Mouse (Mus musculus) CH12.LX (cell line): ENCODE data around the gene Tas2r116. TPM values are rescaled to one million over a fixed set of nuclear protein-coding genes. Genes with fewer than 3 reads are reported as not detected.

Experiments used
- DNase-seq: peaks from one replicate; pipeline ENCODE4 v3.0.0-alpha.2; 2013; ENCODE audit errors: extremely low read depth
- H3K27ac ChIP-seq: 2 replicates; pipeline ENCODE4 v1.5.1; 2012; ENCODE audit warnings: low read depth, mild to moderate bottlenecking, control low read depth, moderate library complexity; ENCODE audit not compliant: insufficient read depth
- H3K27me3 ChIP-seq: replicated peaks from 2 replicates; pipeline ENCODE3; 2012; ENCODE audit warnings: inconsistent platforms
- H3K36me3 ChIP-seq, 2 experiments: replicated peaks in 1 of 2; 2 replicates each; pipeline versions ENCODE3 to v1.6.1; 2012; ENCODE audit warnings: inconsistent platforms in 1 of 2, low read length in 1 of 2, mild to moderate bottlenecking in 1 of 2, mixed read lengths in 1 of 2, moderate library complexity in 1 of 2; ENCODE audit not compliant: control insufficient read depth in 1 of 2, insufficient read depth in 1 of 2
- H3K4me1 ChIP-seq, 2 experiments: 2 replicates each; pipeline ENCODE4 v1.6.1; 2012; ENCODE audit warnings: inconsistent platforms in 1 of 2, moderate library complexity in 1 of 2; ENCODE audit not compliant: insufficient read depth in 2 of 2, control insufficient read depth in 1 of 2
- H3K4me2 ChIP-seq: 2 replicates; pipeline ENCODE4 v1.6.1; 2012; ENCODE audit warnings: low read depth, mild to moderate bottlenecking, control low read depth; ENCODE audit not compliant: poor library complexity, insufficient read depth, severe bottlenecking
- H3K4me3 ChIP-seq, 3 experiments: fragments of 150-350 bp in 1 of 3; sonication (generic) in 1 of 3; replicated peaks in 1 of 3; 2 replicates each; pipeline versions ENCODE3 to v1.5.1; 2011 to 2012; ENCODE audit warnings: low read depth in 2 of 3, low read length in 2 of 3, mild to moderate bottlenecking in 2 of 3, moderate library complexity in 2 of 3, control low read depth in 1 of 3, improper control_type of control experiment in 1 of 3, inconsistent platforms in 1 of 3, mixed read lengths in 1 of 3; ENCODE audit not compliant: poor library complexity in 1 of 3
- H3K79me2 ChIP-seq: replicated peaks from 2 replicates; pipeline ENCODE4 v1.6.1; 2012; ENCODE audit warnings: mild to moderate bottlenecking, moderate library complexity; ENCODE audit not compliant: control insufficient read depth, poor library complexity, insufficient read depth, severe bottlenecking; ENCODE audit errors: extremely low read depth
- H3K9ac ChIP-seq: 2 replicates; pipeline ENCODE4 v1.6.1; 2012; ENCODE audit warnings: low read depth, mild to moderate bottlenecking, control low read depth, moderate library complexity; ENCODE audit not compliant: insufficient read depth
- H3K9me3 ChIP-seq: replicated peaks from 2 replicates; pipeline ENCODE3; 2012; ENCODE audit warnings: low read length, inconsistent platforms, mixed read lengths
- BHLHE40 ChIP-seq: IDR thresholded peaks from 2 replicates; pipeline ENCODE4 v1.6.1; 2011; ENCODE audit warnings: mild to moderate bottlenecking, low read depth, low read length, improper control_type of control experiment
- CHD2 ChIP-seq: IDR thresholded peaks from 2 replicates; pipeline ENCODE4 v1.6.1; 2011; ENCODE audit warnings: low read length, improper control_type of control experiment
- E2F4 ChIP-seq: IDR thresholded peaks from 2 replicates; pipeline ENCODE4 v1.6.1; 2011; ENCODE audit warnings: low read depth, low read length, improper control_type of control experiment; ENCODE audit not compliant: insufficient replicate concordance
- EP300 ChIP-seq: IDR thresholded peaks from 2 replicates; pipeline ENCODE4 v1.6.1; 2011; ENCODE audit warnings: low read length, improper control_type of control experiment
- GABPA ChIP-seq: IDR thresholded peaks from 2 replicates; pipeline ENCODE4 v1.6.1; 2012; ENCODE audit warnings: low read depth, low read length, improper control_type of control experiment, inconsistent platforms; ENCODE audit not compliant: insufficient replicate concordance
- HCFC1 ChIP-seq: IDR thresholded peaks from 2 replicates; pipeline ENCODE4 v1.6.1; 2012; ENCODE audit warnings: low read depth, mild to moderate bottlenecking, inconsistent platforms, low read length, improper control_type of control experiment
- IRF4 ChIP-seq: IDR thresholded peaks from 2 replicates; pipeline ENCODE4 v1.6.1; 2014; ENCODE audit warnings: low read depth, mild to moderate bottlenecking, inconsistent platforms, low read length, improper control_type of control experiment
- JUN ChIP-seq: IDR thresholded peaks from 2 replicates; pipeline ENCODE4 v1.6.1; 2011; ENCODE audit warnings: low read depth, mild to moderate bottlenecking, low read length, improper control_type of control experiment, moderate library complexity; ENCODE audit not compliant: insufficient read depth
- JUND ChIP-seq: conservative IDR thresholded peaks from 2 replicates; pipeline ENCODE4 v1.6.1; 2011; ENCODE audit warnings: low read depth, low read length, improper control_type of control experiment
- KAT2A ChIP-seq: IDR thresholded peaks from 2 replicates; pipeline ENCODE4 v1.6.1; 2012; ENCODE audit warnings: low read length, improper control_type of control experiment, inconsistent platforms; ENCODE audit not compliant: insufficient replicate concordance
- MAFK ChIP-seq: IDR thresholded peaks from 2 replicates; pipeline ENCODE4 v1.6.1; 2011; ENCODE audit warnings: low read length, improper control_type of control experiment; ENCODE audit not compliant: insufficient replicate concordance
- MEF2A ChIP-seq: IDR thresholded peaks from 2 replicates; pipeline ENCODE4 v1.6.1; 2014; ENCODE audit warnings: low read depth, mild to moderate bottlenecking, inconsistent platforms, low read length, improper control_type of control experiment, borderline replicate concordance
- NELFE ChIP-seq: IDR thresholded peaks from 2 replicates; pipeline ENCODE4 v1.6.1; 2011; ENCODE audit warnings: low read depth, low read length, improper control_type of control experiment
- POLR2A ChIP-seq: IDR thresholded peaks from 2 replicates; pipeline ENCODE4 v1.6.1; 2011; ENCODE audit warnings: low read depth, mild to moderate bottlenecking, improper control_type of control experiment, low read length
- USF1 ChIP-seq: IDR thresholded peaks from 2 replicates; pipeline ENCODE4 v1.6.1; 2014; ENCODE audit warnings: low read depth, mild to moderate bottlenecking, inconsistent platforms, low read length, improper control_type of control experiment
- ZC3H11A ChIP-seq: IDR thresholded peaks from 2 replicates; pipeline ENCODE4 v1.6.1; 2012; ENCODE audit warnings: low read depth, mild to moderate bottlenecking, inconsistent platforms, low read length, improper control_type of control experiment
- ZNF384 ChIP-seq: IDR thresholded peaks from 2 replicates; pipeline ENCODE4 v1.6.1; 2012; ENCODE audit warnings: low read depth, low read length, improper control_type of control experiment, inconsistent platforms
- dilution Hi-C: fragments of 300-500 bp; cut with MboI; formaldehyde crosslinking; loops from 2 replicates; pipeline ENCODE4 v1.14.3; 2020; ENCODE audit warnings: low sequenced_read_pairs; ENCODE audit not compliant: extremely low pct_unique_long_range_greater_than_20kb, extremely low pct_ligation_motif_present
- in situ Hi-C: fragments of 300-500 bp; cut with MboI; formaldehyde crosslinking; loops from 3 replicates; pipeline ENCODE4 v1.14.3; 2019; ENCODE audit warnings: low sequenced_read_pairs, low pct_ligation_motif_present, low pct_unique_long_range_greater_than_20kb, mixed read lengths
- polyA plus RNA-seq: library from polyadenylated mRNA; unstranded; fragments of >175 nt; gene quantifications from 2 replicates; pipeline ENCODE4 v1.2.1, GENCODE M21; 2012; ENCODE audit warnings: low read depth; ENCODE audit not compliant: insufficient read length
- total RNA-seq, 2 experiments: library from RNA; depleted of rRNA; stranded (reverse); fragments of 300-350 nt in 1 of 2; fragments of >200 nt in 1 of 2; gene quantifications; 2 replicates each; pipeline ENCODE4 v1.2.3; 2012 to 2014

Gene Tas2r116
- total and polyA plus RNA-seq, 3 experiments: not detected

- Histone ChIP-seq H3K9me3 (no peaks in the 10 kb centered on the region), H3K36me3 (no peaks in the 10 kb centered on the region), H3K4me2 (no peak within 1 kb of the TSS), H3K27me3 (no peaks in the 10 kb centered on the region)
- in situ Hi-C loops: no loop called here
- no peak for TF ChIP-seq MEF2A
- no peak for TF ChIP-seq EP300
- no peak for TF ChIP-seq POLR2A
- TF ChIP-seq JUND: no peak
- TF ChIP-seq IRF4: no peak
- TF ChIP-seq CHD2: no peak
- no peak for TF ChIP-seq USF1
- TF ChIP-seq, all 38 proteins: peak for 0
- dilution Hi-C loops: no loop called here
- Histone ChIP-seq H3K27ac (no peak within 1 kb of the TSS), H3K4me3 (no peak within 1 kb of the TSS), H3K4me1 (no peaks in the 10 kb centered on the region), H3K79me2 (no peaks in the 10 kb centered on the region), H3K9ac (no peak within 1 kb of the TSS)
- no peak for DNase-seq
These were observed 12.5 kb downstream of the Tas2r116 start, which contains the start of gene Tas2r110 for GRCm38 (mm10) chr6:132867708-132868107. Gene Tas2r110, plus strand, starts transcription at chr6:132868008.

GRCm38 (mm10) chr6:132892711-132893110, 37.5 kb downstream of the Tas2r116 start, which contains the start of gene Tas2r113:
Gene Tas2r113, plus strand, starts transcription at chr6:132893011.
- no peak for DNase-seq
- no peak within 1 kb of the TSS for H3K4me2 ChIP-seq
- TF ChIP-seq E2F4 (no peak), USF1 (no peak), MEF2A (no peak), KAT2A (no peak), GABPA (no peak), NELFE (no peak), IRF4 (no peak), HCFC1 (no peak), JUN (no peak), BHLHE40 (no peak), MAFK (no peak), ZNF384 (no peak), ZC3H11A (no peak), POLR2A (no peak)
- H3K9ac ChIP-seq: no peak within 1 kb of the TSS
- H3K36me3 ChIP-seq: no peaks in the 10 kb centered on the region
- no peak within 1 kb of the TSS for H3K27ac ChIP-seq
- H3K9me3 ChIP-seq: peaks cover 11% of the 10 kb centered on the region
- H3K4me3 ChIP-seq: no peak within 1 kb of the TSS
- dilution Hi-C loops (no loop called here), in situ Hi-C loops (no loop called here)
- no peaks in the 10 kb centered on the region for H3K79me2 ChIP-seq
- no peaks in the 10 kb centered on the region for H3K4me1 ChIP-seq
- H3K27me3 ChIP-seq: no peaks in the 10 kb centered on the region

Other genes with a start within 250 kb of the Tas2r116 start
- gene A630073D07Rik, start 203.9 kb upstream of the Tas2r116 start, total RNA-seq (2012; rRNA removed): not detected in 2 replicates
- not detected in 2 replicates for gene A630073D07Rik, start 203.9 kb upstream of the Tas2r116 start, total RNA-seq (2014; rRNA removed)
- not detected in 2 replicates for gene A630073D07Rik, start 203.9 kb upstream of the Tas2r116 start, polyA plus RNA-seq
- not detected in 2 replicates for gene Tas2r120, start 198.5 kb upstream of the Tas2r116 start, total RNA-seq (2012; rRNA removed)
- not detected in 2 replicates for gene Tas2r120, start 198.5 kb upstream of the Tas2r116 start, total RNA-seq (2014; rRNA removed)
- gene Tas2r120, start 198.5 kb upstream of the Tas2r116 start, polyA plus RNA-seq: not detected in 2 replicates
- not detected in 2 replicates for gene Tas2r121, start 154.4 kb upstream of the Tas2r116 start, total RNA-seq (2012; rRNA removed)
- not detected in 2 replicates for gene Tas2r121, start 154.4 kb upstream of the Tas2r116 start, total RNA-seq (2014; rRNA removed)
- gene Tas2r121, start 154.4 kb upstream of the Tas2r116 start, polyA plus RNA-seq: not detected in 2 replicates
- not detected in 2 replicates for gene Tas2r122, start 143.5 kb upstream of the Tas2r116 start, total RNA-seq (2012; rRNA removed)
- not detected in 2 replicates for gene Tas2r122, start 143.5 kb upstream of the Tas2r116 start, total RNA-seq (2014; rRNA removed)
- gene Tas2r122, start 143.5 kb upstream of the Tas2r116 start, polyA plus RNA-seq: not detected in 2 replicates
- not detected in 2 replicates for gene Tas2r115, start 117.4 kb upstream of the Tas2r116 start, total RNA-seq (2012; rRNA removed)
- gene Tas2r115, start 117.4 kb upstream of the Tas2r116 start, total RNA-seq (2014; rRNA removed): not detected in 2 replicates
- not detected in 2 replicates for gene Tas2r115, start 117.4 kb upstream of the Tas2r116 start, polyA plus RNA-seq
- gene Tas2r124, start 100.7 kb upstream of the Tas2r116 start, total RNA-seq (2012; rRNA removed): not detected in 2 replicates
- gene Tas2r124, start 100.7 kb upstream of the Tas2r116 start, total RNA-seq (2014; rRNA removed): not detected in 2 replicates
- not detected in 2 replicates for gene Tas2r124, start 100.7 kb upstream of the Tas2r116 start, polyA plus RNA-seq
- gene Tas2r102, start 93.3 kb upstream of the Tas2r116 start, total RNA-seq (2012; rRNA removed): not detected in 2 replicates
- not detected in 2 replicates for gene Tas2r102, start 93.3 kb upstream of the Tas2r116 start, total RNA-seq (2014; rRNA removed)
- gene Tas2r102, start 93.3 kb upstream of the Tas2r116 start, polyA plus RNA-seq: not detected in 2 replicates
- not detected in 2 replicates for gene Tas2r136, start 77.3 kb upstream of the Tas2r116 start, total RNA-seq (2012; rRNA removed)
- gene Tas2r136, start 77.3 kb upstream of the Tas2r116 start, total RNA-seq (2014; rRNA removed): not detected in 2 replicates
- not detected in 2 replicates for gene Tas2r136, start 77.3 kb upstream of the Tas2r116 start, polyA plus RNA-seq
- gene Tas2r117, start 52.6 kb upstream of the Tas2r116 start, total RNA-seq (2012; rRNA removed): not detected in 2 replicates
- gene Tas2r117, start 52.6 kb upstream of the Tas2r116 start, total RNA-seq (2014; rRNA removed): not detected in 2 replicates
- gene Tas2r117, start 52.6 kb upstream of the Tas2r116 start, polyA plus RNA-seq: not detected in 2 replicates
- not detected in 2 replicates for gene Tas2r123, start 8.3 kb upstream of the Tas2r116 start, total RNA-seq (2012; rRNA removed)
- gene Tas2r123, start 8.3 kb upstream of the Tas2r116 start, total RNA-seq (2014; rRNA removed): not detected in 2 replicates
- not detected in 2 replicates for gene Tas2r123, start 8.3 kb upstream of the Tas2r116 start, polyA plus RNA-seq
- gene Tas2r110, start 12.6 kb downstream of the Tas2r116 start, total RNA-seq (2012; rRNA removed): not detected in 2 replicates
- gene Tas2r110, start 12.6 kb downstream of the Tas2r116 start, total RNA-seq (2014; rRNA removed): not detected in 2 replicates
- gene Tas2r110, start 12.6 kb downstream of the Tas2r116 start, polyA plus RNA-seq: not detected in 2 replicates
- gene Tas2r113, start 37.6 kb downstream of the Tas2r116 start, total RNA-seq (2012; rRNA removed): not detected in 2 replicates
- not detected in 2 replicates for gene Tas2r113, start 37.6 kb downstream of the Tas2r116 start, total RNA-seq (2014; rRNA removed)
- not detected in 2 replicates for gene Tas2r113, start 37.6 kb downstream of the Tas2r116 start, polyA plus RNA-seq
- gene Tas2r125, start 54.2 kb downstream of the Tas2r116 start, total RNA-seq (2012; rRNA removed): not detected in 2 replicates
- not detected in 2 replicates for gene Tas2r125, start 54.2 kb downstream of the Tas2r116 start, total RNA-seq (2014; rRNA removed)
- not detected in 2 replicates for gene Tas2r125, start 54.2 kb downstream of the Tas2r116 start, polyA plus RNA-seq
- gene Tas2r129, start 95.7 kb downstream of the Tas2r116 start, total RNA-seq (2012; rRNA removed): not detected in 2 replicates
- gene Tas2r129, start 95.7 kb downstream of the Tas2r116 start, total RNA-seq (2014; rRNA removed): not detected in 2 replicates
- not detected in 2 replicates for gene Tas2r129, start 95.7 kb downstream of the Tas2r116 start, polyA plus RNA-seq
- not detected in 2 replicates for gene Tas2r131, start 102.5 kb downstream of the Tas2r116 start, total RNA-seq (2012; rRNA removed)
- not detected in 2 replicates for gene Tas2r131, start 102.5 kb downstream of the Tas2r116 start, total RNA-seq (2014; rRNA removed)
- gene Tas2r131, start 102.5 kb downstream of the Tas2r116 start, polyA plus RNA-seq: not detected in 2 replicates
- not detected in 2 replicates for gene Tas2r109, start 125.5 kb downstream of the Tas2r116 start, total RNA-seq (2012; rRNA removed)
- gene Tas2r109, start 125.5 kb downstream of the Tas2r116 start, total RNA-seq (2014; rRNA removed): not detected in 2 replicates
- not detected in 2 replicates for gene Tas2r109, start 125.5 kb downstream of the Tas2r116 start, polyA plus RNA-seq
- not detected in 2 replicates for gene Tas2r103, start 181.7 kb downstream of the Tas2r116 start, total RNA-seq (2012; rRNA removed)
- not detected in 2 replicates for gene Tas2r103, start 181.7 kb downstream of the Tas2r116 start, total RNA-seq (2014; rRNA removed)
- not detected in 2 replicates for gene Tas2r103, start 181.7 kb downstream of the Tas2r116 start, polyA plus RNA-seq
- not detected in 2 replicates for gene Tas2r140, start 200.4 kb downstream of the Tas2r116 start, total RNA-seq (2012; rRNA removed)
- not detected in 2 replicates for gene Tas2r140, start 200.4 kb downstream of the Tas2r116 start, total RNA-seq (2014; rRNA removed)
- gene Tas2r140, start 200.4 kb downstream of the Tas2r116 start, polyA plus RNA-seq: not detected in 2 replicates
- 29.1 and 33.3 TPM in 2 replicates for gene Smim10l1, start 249.5 kb downstream of the Tas2r116 start, total RNA-seq (2012; rRNA removed)
- 60.3 and 65.5 TPM in 2 replicates for gene Smim10l1, start 249.5 kb downstream of the Tas2r116 start, total RNA-seq (2014; rRNA removed)
- gene Smim10l1, start 249.5 kb downstream of the Tas2r116 start, polyA plus RNA-seq: 33.7 and 40.6 TPM in 2 replicates